Mouse (Mus musculus) olfactory bulb, adult 2 months (tissue): ENCODE results near the gene Rab3gap1. TPM values are rescaled to one million over a fixed set of nuclear protein-coding genes. Genes with fewer than 3 reads are reported as not detected.

Experiments used
- H3K27ac ChIP-seq: fragments of 200-500 bp; 2 replicates; pipeline ENCODE4 v1.5.1; 2012; ENCODE audit warnings: low read depth, low read length; ENCODE audit not compliant: insufficient read depth
- H3K4me1 ChIP-seq: fragments of 200-500 bp; 2 replicates; pipeline ENCODE4 v1.6.1; 2012; ENCODE audit warnings: low read length; ENCODE audit not compliant: control insufficient read depth, insufficient read depth
- H3K4me3 ChIP-seq: fragments of 200-500 bp; 2 replicates; pipeline ENCODE4 v1.5.1; 2012; ENCODE audit warnings: mild to moderate bottlenecking, low read depth, low read length, moderate library complexity; ENCODE audit not compliant: insufficient read depth
- CTCF ChIP-seq: fragments of 200-500 bp; IDR thresholded peaks from 2 replicates; pipeline ENCODE4 v1.5.1; 2012; ENCODE audit warnings: low read depth, mild to moderate bottlenecking, low read length, moderate library complexity; ENCODE audit not compliant: insufficient read depth
- POLR2A ChIP-seq: fragments of 200-500 bp; IDR thresholded peaks from 2 replicates; pipeline ENCODE4 v1.6.1; 2012; ENCODE audit warnings: mild to moderate bottlenecking, low read depth, low read length, moderate library complexity; ENCODE audit not compliant: insufficient read depth
- WGBS: fragments of 180-500 bp; shearing (Covaris S2); methylation state at CpG from one replicate; pipeline ENCODE4 v1.1.7; 2018; 5-methylcytosine and 5-hydroxymethylcytosine counted together
- polyA plus RNA-seq: library from polyadenylated mRNA; stranded (reverse); fragments of >200 nt; gene quantifications from 2 replicates; pipeline ENCODE4 v1.2.4, GENCODE M21; 2012; ENCODE audit warnings: low replicate concordance; ENCODE audit not compliant: missing spikeins, insufficient read depth, insufficient read length

Rab3gap1 gene
- polyA plus RNA-seq = 150 TPM in 1 of 2 replicates, not detected in the other

DNA sequence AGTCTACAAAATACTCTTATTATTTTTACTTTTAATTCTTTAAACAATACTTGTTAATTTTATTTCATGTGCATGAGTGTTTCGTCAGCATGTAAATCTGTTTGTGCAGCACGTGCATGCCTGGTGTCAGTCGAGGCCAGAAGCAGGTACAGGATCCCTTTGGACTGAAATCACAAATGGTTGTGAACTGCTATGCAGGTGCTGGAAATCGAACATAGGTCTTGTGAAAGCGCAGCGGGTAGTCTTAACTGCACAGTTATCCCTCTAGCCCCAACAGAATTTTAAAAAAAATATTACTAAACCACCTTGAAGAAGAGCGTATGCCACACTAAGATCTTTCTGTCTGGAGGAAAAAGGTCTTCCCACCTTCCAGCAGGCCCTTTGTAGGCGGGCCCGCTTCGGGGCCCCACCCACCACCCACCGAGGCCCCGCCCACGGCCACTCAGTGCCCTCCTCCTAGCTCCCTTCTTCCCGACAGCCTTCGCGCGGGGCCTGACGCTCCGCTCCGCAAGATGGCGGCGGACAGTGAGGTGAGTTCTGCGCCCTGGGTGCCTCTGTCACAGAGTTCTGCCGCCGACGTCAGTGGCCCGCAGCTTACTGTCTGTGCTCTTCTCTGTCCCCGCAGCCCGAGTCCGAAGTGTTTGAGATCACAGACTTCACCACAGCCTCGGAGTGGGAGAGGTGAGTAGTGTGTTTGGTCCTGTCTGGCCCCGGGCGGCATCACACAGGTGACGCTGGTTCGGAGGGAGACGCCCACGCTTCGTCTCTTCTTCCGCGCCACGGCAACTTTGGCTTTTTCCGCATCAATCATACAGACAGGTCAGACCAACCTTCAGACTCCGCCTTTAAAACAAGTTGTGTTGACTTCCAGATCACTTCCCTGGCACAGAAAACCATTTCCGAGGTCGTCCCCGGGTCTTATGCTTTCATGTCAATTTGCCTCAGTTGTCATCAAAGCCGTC is at the start of gene Rab3gap1:
Gene Rab3gap1 (plus strand): TSS at position 474 of the 962 bp plus-strand sequence.
- Histone ChIP-seq H3K27ac (peak within 1 kb of the TSS; percentile 34), H3K4me3 (peak within 1 kb of the TSS; percentile 61), H3K4me1 (no peaks in the 10 kb centered on the region; the same call in 1 of the 2 replicates)
- WGBS = 10% methylated on average over 47 of the region's 47 CpGs
- TF ChIP-seq POLR2A (peak; percentile 93), CTCF (no peak)

DNA sequence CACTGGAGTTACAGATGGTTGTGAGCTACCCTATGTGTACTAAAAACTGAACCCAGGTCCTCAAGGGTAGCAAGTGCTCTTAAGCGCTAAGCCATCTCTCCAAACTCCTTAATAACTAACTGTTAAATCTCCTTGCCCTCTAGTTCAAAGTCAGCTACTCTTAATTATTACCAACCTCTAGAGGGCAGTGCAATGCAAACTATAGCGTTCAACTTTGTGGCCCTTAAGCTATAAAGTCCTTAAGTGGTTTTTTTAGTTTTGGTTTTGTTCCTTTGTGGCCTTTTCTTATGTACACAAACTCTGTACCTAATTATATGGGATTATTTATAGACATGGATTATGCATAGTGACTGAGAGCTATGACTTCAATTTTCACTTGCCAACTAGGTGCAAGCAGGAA is 41.2 kb upstream of the Rab3gap1 start:
- no peak overlapping the region for H3K4me3 ChIP-seq
- no peaks in the 10 kb centered on the region for H3K4me1 ChIP-seq
- TF ChIP-seq POLR2A (no peak), CTCF (no peak)
- WGBS = 10% methylated on average over 2 of the region's 2 CpGs
- H3K27ac ChIP-seq = no peak overlapping the region

DNA sequence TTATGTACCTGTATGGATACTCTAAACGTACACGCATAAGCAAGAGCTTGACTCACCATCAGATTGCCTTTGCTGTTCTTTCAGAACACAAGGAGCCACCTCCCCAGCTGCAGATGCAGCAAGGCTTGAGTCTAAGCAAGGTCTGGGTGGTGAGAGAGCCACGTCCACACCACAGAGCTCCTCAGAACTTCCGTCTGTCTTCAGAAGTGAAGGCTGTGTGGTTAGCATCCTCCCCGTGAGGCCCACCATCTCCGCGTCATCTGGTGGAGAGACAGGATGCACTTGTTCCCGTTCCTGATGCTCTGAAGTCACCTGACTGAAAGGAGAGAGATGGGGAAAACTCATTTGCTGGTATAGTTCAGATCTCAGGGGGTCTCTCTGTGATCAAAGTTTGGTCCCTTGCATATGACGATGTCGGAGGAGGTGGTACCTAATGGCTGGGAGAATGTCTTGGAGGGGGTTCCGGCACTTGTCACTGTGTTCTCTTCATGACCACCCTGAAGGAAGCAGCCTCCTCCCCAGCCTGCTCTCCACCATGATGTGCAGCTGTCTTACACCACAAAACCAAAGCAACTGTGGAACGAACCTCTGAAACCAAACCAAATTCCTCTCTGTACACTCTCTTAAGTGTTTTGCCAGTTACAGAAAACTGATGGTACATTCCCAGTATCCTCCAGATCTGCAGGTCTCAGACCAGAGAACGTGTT is 38.2 kb upstream of the Rab3gap1 start:
- 87% methylated on average over 13 of the region's 13 CpGs for WGBS
- TF ChIP-seq POLR2A = no peak
- no peak for TF ChIP-seq CTCF
- H3K4me3 ChIP-seq = no peak overlapping the region

DNA sequence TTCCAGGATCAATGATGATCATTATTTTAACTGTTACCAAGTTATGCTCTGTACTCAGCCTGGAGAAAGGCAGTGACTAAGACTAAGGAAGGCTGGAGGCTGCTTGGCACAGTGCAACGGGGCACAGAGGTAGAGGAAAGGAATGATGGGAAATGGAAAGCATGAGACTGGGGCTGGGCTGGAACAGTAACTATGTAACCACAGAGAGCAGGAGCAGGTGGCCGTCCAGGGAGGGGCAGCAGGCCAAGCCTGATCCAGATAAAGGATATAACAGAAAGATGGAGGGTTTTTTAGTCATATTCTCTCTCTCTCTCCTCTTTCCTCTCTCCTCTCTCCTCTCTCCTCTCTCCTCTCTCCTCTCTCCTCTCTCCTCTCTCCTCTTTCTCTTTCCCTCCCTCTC is 34.9 kb upstream of the Rab3gap1 start:
- H3K4me1 ChIP-seq = no peaks in the 10 kb centered on the region
- no peak for TF ChIP-seq CTCF
- no peak for TF ChIP-seq POLR2A
- H3K27ac ChIP-seq = no peak overlapping the region
- H3K4me3 ChIP-seq = no peak overlapping the region
- WGBS = 50% methylated on average over 2 of the region's 2 CpGs

More for the DNA sequence above, 38.2 kb upstream of the Rab3gap1 start:
- no peak overlapping the region for H3K27ac ChIP-seq
- H3K4me1 ChIP-seq = no peaks in the 10 kb centered on the region

DNA sequence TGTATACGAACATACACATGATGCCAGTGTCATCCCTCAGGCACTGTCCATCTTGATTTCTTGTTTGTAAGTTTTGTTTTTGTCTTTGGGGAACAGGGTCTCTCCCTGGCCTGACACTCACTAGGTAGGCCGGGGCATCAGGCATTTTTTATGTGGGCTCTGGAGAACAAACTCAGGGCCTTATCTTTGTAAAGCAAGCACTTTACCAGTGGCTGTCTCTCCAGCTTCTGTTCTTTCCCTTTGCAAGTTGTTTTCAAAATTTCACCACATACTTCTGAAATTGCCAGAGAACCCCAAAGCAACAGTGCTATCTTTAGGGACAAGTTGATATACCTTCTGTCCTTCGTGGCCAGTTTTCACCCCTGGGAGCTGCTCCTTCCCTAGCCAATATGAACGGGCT is 34.4 kb upstream of the Rab3gap1 start:
- Histone ChIP-seq H3K27ac (no peak overlapping the region), H3K4me1 (no peaks in the 10 kb centered on the region), H3K4me3 (no peak overlapping the region)
- 82% methylated on average over 4 of the region's 4 CpGs for WGBS
- TF ChIP-seq CTCF = no peak
- no peak for TF ChIP-seq POLR2A

DNA sequence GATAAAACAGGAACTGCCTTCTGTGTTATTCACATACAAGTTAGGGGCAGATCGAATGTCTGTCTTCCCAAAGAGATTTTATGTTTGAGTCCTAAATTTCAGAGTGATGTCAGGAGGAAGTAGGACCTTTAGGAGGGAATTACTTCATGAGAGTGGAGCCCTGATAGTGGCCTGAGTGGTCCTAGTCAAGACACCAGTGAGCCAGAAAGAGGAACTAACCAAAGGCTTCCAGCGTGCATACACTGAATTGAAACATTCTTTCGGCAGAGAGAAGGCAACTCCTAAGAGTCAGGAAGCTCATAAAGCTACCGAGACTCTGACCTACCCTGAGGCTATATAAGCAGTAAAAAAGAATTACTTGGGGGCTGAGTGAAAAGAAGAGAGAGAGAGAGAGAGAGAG is 32.0 kb upstream of the Rab3gap1 start:
- 62% methylated on average over 4 of the region's 4 CpGs for WGBS
- Histone ChIP-seq H3K27ac (no peak overlapping the region), H3K4me3 (no peak overlapping the region), H3K4me1 (no peaks in the 10 kb centered on the region)
- TF ChIP-seq CTCF (no peak), POLR2A (no peak)

DNA sequence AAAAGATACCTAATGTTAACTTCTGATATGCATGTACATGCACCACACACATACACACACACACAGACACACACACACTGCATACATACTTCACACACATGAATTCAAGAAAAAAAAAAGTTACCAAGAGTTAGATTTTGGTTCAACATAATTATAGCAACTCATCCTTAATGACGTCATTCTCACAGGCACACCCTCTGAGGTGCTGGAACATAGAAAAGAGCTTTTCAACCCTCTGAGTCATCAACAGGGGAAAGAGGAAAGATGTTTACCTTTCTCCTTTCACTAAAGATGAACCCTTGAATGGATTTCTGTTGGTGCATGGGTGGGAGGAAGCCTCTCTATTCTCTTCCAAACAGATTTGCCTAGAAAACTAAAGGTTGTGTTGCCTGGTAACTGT is 30.0 kb upstream of the Rab3gap1 start:
- Histone ChIP-seq H3K4me3 (no peak overlapping the region), H3K4me1 (no peaks in the 10 kb centered on the region), H3K27ac (no peak overlapping the region)
- no peak for TF ChIP-seq CTCF
- no peak for TF ChIP-seq POLR2A
- 28% methylated on average over 1 of the region's 1 CpGs for WGBS

DNA sequence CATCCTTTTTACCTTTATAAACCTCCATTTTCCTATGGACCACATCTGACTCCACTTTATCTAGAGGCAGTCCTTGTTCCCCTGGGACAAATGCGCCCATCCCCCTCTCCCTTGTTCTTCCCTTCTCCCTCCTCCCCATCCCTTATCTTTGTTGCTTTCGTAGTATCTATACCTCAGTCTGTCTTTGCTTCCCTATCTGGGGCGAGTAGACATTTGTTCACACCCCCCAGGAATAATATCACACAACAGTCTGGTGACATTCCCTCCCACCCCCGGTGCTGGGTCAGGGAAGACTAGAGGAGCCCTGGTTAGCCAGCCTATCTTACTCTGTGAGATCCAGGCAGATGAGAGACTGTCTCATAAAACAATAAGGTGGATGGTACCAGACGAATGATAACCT is 23.1 kb upstream of the Rab3gap1 start:
- H3K27ac ChIP-seq = no peak overlapping the region
- TF ChIP-seq POLR2A (no peak), CTCF (no peak)
- H3K4me1 ChIP-seq = no peaks in the 10 kb centered on the region
- H3K4me3 ChIP-seq = no peak overlapping the region
- 87% methylated on average over 5 of the region's 5 CpGs for WGBS
